Mouse (Mus musculus): ENCODE results near the gene BC051142.

DNA sequence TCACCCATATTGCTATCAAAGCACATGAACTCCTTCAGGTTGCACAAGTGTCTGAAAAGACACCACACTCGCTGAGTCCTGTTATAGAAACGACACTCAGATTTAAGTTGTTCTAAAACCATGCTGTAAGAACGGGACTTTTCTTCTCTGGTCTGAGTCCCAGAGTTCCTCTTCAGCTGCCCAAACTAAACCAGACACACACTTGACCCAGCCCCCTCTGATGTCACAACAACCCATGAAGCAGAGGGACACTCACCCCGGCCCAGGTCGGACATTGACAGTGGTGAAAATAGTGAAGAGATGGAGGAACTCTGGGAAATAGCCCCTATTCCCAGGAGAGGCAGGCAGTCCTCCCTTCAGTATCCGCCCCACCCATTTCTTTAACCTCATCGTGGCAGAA, 7.1 kb upstream of the BC051142 start:
- TF ChIP-seq POLR2A (IDR thresholded peaks at IDR 0.05; ENCODE audit: borderline replicate concordance, low read depth, low read length) (no peak), CTCF (IDR thresholded peaks at IDR 0.05; ENCODE audit: low read depth, low read length) (no peak)

Data from bone marrow macrophage, adult 2 months (primary cell).